Mouse (Mus musculus): Measurements from ENCODE around the gene Dnm2.

GRCm38 (mm10) chr9:21477707-21478106 lies 53.0 kb downstream of the Dnm2 start:
- TF ChIP-seq CTCF (IDR thresholded peaks at IDR 0.05; ENCODE audit: low read depth) (peak; percentile 55), EP300 (optimal IDR thresholded peaks at IDR 0.05) (no peak)

All from stomach, postnatal 0 days (tissue).